Mouse (Mus musculus) hindbrain, embryonic 13.5 days (tissue): ENCODE data around the gene Hist1h2ad. TPM values are rescaled to one million over a fixed set of nuclear protein-coding genes. Genes with fewer than 3 reads are reported as not detected.
"Not testable (repeated sequence)": the region's sequence is repeated elsewhere in the genome, so short reads cannot be mapped to it uniquely, and the experiment has no call there.

ENCODE experiments used
- ATAC-seq: fragments of 200-750 bp; cut with Nextera tagmentation; 2 replicates; pipeline ENCODE4 v1.8.0; 2017; ENCODE audit warnings: moderate TSS enrichment; ENCODE audit not compliant: low FRiP score
- H3K27ac ChIP-seq: fragments of 300-500 bp; sonication (generic); 2 replicates; pipeline ENCODE4 v1.5.1; 2015; ENCODE audit warnings: inconsistent platforms, mild to moderate bottlenecking, moderate library complexity
- H3K27me3 ChIP-seq: fragments of 300-500 bp; sonication (generic); 2 replicates; pipeline ENCODE4 v1.6.1; 2015; ENCODE audit warnings: mild to moderate bottlenecking, inconsistent platforms
- H3K36me3 ChIP-seq: fragments of 300-500 bp; sonication (generic); 2 replicates; pipeline ENCODE4 v1.6.1; 2015; ENCODE audit warnings: mild to moderate bottlenecking, inconsistent platforms
- H3K4me1 ChIP-seq: fragments of 300-500 bp; sonication (generic); replicated peaks from 2 replicates; pipeline ENCODE4 v1.6.1; 2015; ENCODE audit warnings: inconsistent platforms
- H3K4me2 ChIP-seq: fragments of 300-500 bp; sonication (generic); 2 replicates; pipeline ENCODE4 v1.6.1; 2015; ENCODE audit warnings: inconsistent platforms, mild to moderate bottlenecking, moderate library complexity
- H3K4me3 ChIP-seq: fragments of 300-500 bp; sonication (generic); 2 replicates; pipeline ENCODE4 v1.5.1; 2015; ENCODE audit warnings: mild to moderate bottlenecking, inconsistent platforms
- H3K9ac ChIP-seq: fragments of 300-500 bp; sonication (generic); 2 replicates; pipeline ENCODE4 v1.6.1; 2015; ENCODE audit warnings: mild to moderate bottlenecking, inconsistent platforms
- H3K9me3 ChIP-seq: fragments of 300-500 bp; sonication (generic); 2 replicates; pipeline ENCODE4 v1.6.1; 2016; ENCODE audit warnings: inconsistent platforms
- WGBS: fragments of 180-500 bp; shearing (Covaris S2); methylation state at CpG from one replicate; pipeline ENCODE4 v1.1.7; 2015; 5-methylcytosine and 5-hydroxymethylcytosine counted together
- polyA plus RNA-seq: library from polyadenylated mRNA; unstranded; fragments of >200 nt; fragmentation: Nextera tagmentation; extraction: Ambion mirVana; gene quantifications from 2 replicates; pipeline ENCODE4 v1.2.1, GENCODE M21; 2015

Gene Hist1h2ad
- polyA plus RNA-seq, 1 experiment from 2014 or later = 0.61 TPM

DNA sequence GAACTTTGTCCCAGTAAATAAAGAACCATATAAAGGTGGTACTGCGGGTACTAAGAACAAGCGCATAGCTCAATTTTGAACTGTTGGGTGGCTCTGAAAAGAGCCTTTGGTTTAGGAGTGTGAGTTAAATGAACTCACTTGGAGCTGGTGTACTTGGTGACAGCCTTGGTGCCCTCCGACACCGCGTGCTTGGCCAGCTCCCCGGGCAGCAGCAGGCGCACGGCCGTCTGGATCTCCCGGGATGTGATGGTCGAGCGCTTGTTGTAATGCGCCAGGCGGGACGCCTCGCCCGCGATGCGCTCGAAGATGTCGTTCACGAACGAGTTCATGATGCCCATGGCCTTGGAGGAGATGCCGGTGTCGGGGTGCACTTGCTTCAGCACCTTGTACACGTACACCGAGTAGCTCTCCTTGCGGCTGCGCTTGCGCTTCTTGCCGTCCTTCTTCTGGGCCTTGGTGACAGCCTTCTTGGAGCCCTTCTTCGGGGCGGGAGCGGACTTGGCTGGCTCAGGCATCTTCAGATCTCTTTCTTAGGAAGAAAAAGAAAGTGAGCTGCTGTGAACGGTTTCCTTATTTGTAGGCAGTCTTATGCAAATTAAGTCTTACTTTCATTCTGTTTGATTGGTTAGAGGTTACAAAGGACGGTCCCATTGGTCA is 11.4 kb downstream of the Hist1h2ad start:
- peaks cover 32% of the 10 kb centered on the region for H3K4me1 ChIP-seq
- peak overlapping the region; percentile 95 for H3K27ac ChIP-seq
- peak overlapping the region; percentile 82 for H3K4me2 ChIP-seq
- under 1% methylated on average over 33 of the region's 36 CpGs for WGBS
- peak overlapping the region; percentile 47 for H3K4me3 ChIP-seq
- peak; percentile 90 for ATAC-seq
- not testable (repeated sequence) for H3K9me3 ChIP-seq, H3K36me3 ChIP-seq, H3K27me3 ChIP-seq
- H3K9ac ChIP-seq = peak overlapping the region; percentile 80

- H3K27me3 ChIP-seq = no peaks in the 10 kb centered on the region
- H3K4me3 ChIP-seq = peak overlapping the region; percentile 47
- ATAC-seq = no peak
- H3K36me3 ChIP-seq = no peaks in the 10 kb centered on the region
- peak overlapping the region; percentile 55 for H3K9ac ChIP-seq
- H3K27ac ChIP-seq = peak overlapping the region; percentile 81
- H3K4me1 ChIP-seq = peaks cover 32% of the 10 kb centered on the region
- peak overlapping the region; percentile 82 for H3K4me2 ChIP-seq
- WGBS = 2% methylated on average over 22 of the region's 22 CpGs
- H3K9me3 ChIP-seq = no peaks in the 10 kb centered on the region
These were observed 12.1 kb downstream of the Hist1h2ad start for GRCm38 (mm10) chr13:23586099-23586939.

DNA sequence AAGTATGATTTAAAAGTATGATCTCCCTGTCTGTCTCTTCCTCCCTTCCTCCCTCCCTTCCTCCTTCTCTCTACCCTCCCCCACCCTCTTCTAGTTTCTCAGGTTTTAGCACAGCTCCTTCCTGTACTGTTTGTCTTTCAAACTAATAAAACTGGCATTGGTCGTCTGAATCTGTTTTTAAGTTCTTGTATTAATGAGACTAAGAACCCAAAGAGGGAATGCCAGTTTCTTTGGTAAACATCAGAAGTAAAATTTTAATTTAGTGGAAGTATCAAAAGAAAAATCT is 12.7 kb downstream of the Hist1h2ad start:
- peak overlapping the region; percentile 0; the same call in 1 of the 2 replicates for H3K27ac ChIP-seq
- no peaks in the 10 kb centered on the region for H3K9me3 ChIP-seq
- peak overlapping the region; percentile 47 for H3K4me3 ChIP-seq
- 9% methylated on average over 1 of the region's 1 CpGs for WGBS
- H3K27me3 ChIP-seq = no peaks in the 10 kb centered on the region
- peaks cover 29% of the 10 kb centered on the region for H3K4me1 ChIP-seq
- no peak for ATAC-seq
- H3K9ac ChIP-seq = peak overlapping the region; percentile 55
- no peaks in the 10 kb centered on the region for H3K36me3 ChIP-seq
- H3K4me2 ChIP-seq = peak overlapping the region; percentile 82

DNA sequence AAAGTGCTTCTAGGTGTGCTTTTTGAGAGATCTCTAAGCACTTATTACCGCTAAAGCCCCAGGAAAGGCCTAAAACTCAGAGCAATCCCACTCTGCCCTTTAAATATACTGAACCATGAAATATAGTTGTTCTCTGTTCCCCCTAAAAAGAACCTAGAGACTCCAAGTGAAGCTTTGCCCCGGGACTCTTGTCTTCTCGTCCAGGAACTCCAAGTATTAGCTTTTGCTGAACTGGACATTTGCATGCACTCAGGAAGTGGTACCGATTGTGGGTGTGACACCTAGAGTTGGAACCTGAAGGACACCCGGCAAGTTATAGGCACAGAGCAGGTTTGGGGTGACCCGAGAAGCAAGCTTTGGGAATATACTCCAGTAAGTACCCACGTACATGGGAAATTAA is 17.0 kb downstream of the Hist1h2ad start:
- WGBS = 94% methylated on average over 7 of the region's 7 CpGs
- H3K9ac ChIP-seq = no peak overlapping the region

GRCm38 (mm10) chr13:23591886-23592285 is 17.7 kb downstream of the Hist1h2ad start:
- not testable (repeated sequence) for H3K27ac ChIP-seq, H3K4me2 ChIP-seq, H3K9me3 ChIP-seq, H3K9ac ChIP-seq, H3K27me3 ChIP-seq, H3K4me3 ChIP-seq, ATAC-seq, H3K36me3 ChIP-seq, H3K4me1 ChIP-seq
- 90% methylated on average over 7 of the region's 7 CpGs for WGBS

More for the DNA sequence above, 17.0 kb downstream of the Hist1h2ad start:
- H3K36me3 ChIP-seq = no peaks in the 10 kb centered on the region
- no peak overlapping the region for H3K27ac ChIP-seq
- no peaks in the 10 kb centered on the region for H3K27me3 ChIP-seq
- H3K4me1 ChIP-seq = peaks cover 6% of the 10 kb centered on the region
- H3K9me3 ChIP-seq = no peaks in the 10 kb centered on the region
- no peak overlapping the region for H3K4me3 ChIP-seq
- no peak overlapping the region for H3K4me2 ChIP-seq
- ATAC-seq = no peak

DNA sequence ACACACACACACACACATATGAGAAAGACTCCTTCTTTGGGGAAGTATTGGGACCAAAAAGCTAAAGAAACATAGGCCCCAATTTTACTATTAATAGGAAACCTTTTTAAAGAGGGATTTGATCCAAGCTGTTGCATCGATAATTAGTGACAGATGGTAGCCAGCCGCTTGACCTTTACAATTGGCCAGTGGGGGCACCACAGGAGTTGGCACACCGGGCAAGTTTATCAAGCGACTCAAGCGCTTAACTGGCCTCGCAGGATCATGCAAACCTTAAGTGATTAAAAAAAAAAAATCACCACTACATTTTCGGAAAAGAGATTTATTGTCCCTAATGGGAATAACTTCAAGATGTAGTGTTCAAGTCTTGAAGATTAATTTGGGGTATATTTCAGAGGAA is 18.4 kb downstream of the Hist1h2ad start:
- no peaks in the 10 kb centered on the region for H3K36me3 ChIP-seq
- H3K9ac ChIP-seq = no peak overlapping the region
- ATAC-seq = no peak
- H3K4me1 ChIP-seq = no peaks in the 10 kb centered on the region
- H3K9me3 ChIP-seq = no peaks in the 10 kb centered on the region
- H3K27me3 ChIP-seq = no peaks in the 10 kb centered on the region
- H3K4me2 ChIP-seq = no peak overlapping the region
- no peak overlapping the region for H3K27ac ChIP-seq
- no peak overlapping the region for H3K4me3 ChIP-seq
- WGBS = 90% methylated on average over 7 of the region's 7 CpGs

DNA sequence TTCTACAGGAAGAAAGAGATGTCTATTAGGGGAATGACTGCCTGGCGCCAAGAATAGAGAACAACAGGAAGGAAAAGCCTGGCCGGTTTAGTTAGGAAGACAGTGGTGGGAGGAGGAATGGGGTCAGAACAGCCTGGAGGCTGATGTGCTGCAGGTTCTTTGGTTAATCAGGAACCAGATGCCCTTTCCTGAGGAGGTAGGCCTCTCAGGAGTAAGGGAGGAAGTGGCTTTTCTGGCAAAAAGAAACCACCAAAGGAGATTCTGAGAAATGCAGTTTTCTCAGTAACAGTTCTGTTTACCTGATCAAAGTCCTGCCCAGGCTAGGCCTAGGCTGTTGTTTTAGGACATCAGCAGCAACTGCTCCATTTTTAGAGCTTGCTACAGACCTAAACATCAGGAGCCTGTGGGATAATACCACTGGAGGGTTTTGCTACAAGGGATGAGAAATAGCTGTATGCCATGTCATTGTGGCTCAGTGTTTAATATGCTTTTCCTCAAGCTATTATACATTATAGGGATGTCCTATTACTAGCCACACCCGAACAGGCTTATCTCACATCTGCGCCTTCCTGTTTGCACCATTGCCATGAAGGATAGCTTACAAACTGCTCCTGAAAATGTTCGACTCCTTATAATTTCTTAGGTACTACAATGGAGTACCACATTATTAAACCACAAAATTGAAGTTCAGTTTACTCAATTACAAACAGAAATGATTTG is 19.0 kb downstream of the Hist1h2ad start:
- Histone ChIP-seq H3K4me1 (no peaks in the 10 kb centered on the region), H3K4me3 (no peak overlapping the region), H3K9ac (no peak overlapping the region), H3K27ac (no peak overlapping the region), H3K27me3 (no peaks in the 10 kb centered on the region), H3K9me3 (no peaks in the 10 kb centered on the region), H3K4me2 (no peak overlapping the region), H3K36me3 (no peaks in the 10 kb centered on the region)
- no peak for ATAC-seq
- 88% methylated on average over 5 of the region's 5 CpGs for WGBS

- Histone ChIP-seq H3K9me3 (no peaks in the 10 kb centered on the region), H3K36me3 (no peaks in the 10 kb centered on the region), H3K4me1 (no peaks in the 10 kb centered on the region), H3K9ac (no peak overlapping the region), H3K27ac (no peak overlapping the region), H3K27me3 (no peaks in the 10 kb centered on the region), H3K4me3 (no peak overlapping the region), H3K4me2 (no peak overlapping the region)
- 85% methylated on average over 2 of the region's 2 CpGs for WGBS
- ATAC-seq = no peak
These were observed 21.0 kb downstream of the Hist1h2ad start for GRCm38 (mm10) chr13:23595185-23595584.

DNA sequence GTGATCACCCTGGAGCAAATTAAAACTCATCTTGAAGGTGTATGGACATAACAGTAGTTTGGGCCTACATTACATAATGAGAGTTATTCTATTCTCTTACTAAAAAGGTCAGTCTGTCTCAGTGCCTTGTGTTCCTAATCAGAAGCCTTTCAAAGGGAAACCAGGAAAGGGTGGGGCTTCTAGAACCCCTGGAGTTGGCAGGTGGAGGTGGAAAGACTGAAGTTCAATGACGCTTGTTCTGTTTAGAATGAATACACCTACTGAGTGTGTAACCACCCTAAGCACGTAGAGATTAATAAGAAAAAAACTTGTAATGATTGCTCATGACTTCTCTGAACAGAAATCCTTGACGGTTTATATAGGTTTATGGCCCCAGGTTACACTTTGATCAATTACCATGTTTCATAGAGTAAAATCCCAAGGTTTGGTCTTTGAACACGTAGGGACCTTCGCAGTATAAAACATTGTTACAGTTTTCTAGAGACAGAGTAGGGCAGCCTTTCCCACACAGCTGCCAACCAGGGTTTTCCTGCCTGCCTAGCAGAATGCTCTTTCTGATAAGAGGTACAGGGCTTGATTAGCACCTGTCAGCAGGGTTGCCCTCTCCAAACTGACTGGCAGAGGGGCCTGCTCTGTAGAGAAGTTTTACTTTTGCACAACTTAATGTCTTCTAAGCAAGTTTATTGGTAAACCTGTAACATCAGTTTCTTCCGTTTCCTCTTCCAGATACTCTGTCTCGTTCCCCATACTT is 21.6 kb downstream of the Hist1h2ad start:
- ATAC-seq = no peak
- Histone ChIP-seq H3K27ac (no peak overlapping the region), H3K36me3 (no peaks in the 10 kb centered on the region), H3K4me2 (no peak overlapping the region), H3K4me1 (no peaks in the 10 kb centered on the region), H3K9me3 (no peaks in the 10 kb centered on the region), H3K9ac (no peak overlapping the region), H3K27me3 (no peaks in the 10 kb centered on the region), H3K4me3 (no peak overlapping the region)
- WGBS = 86% methylated on average over 7 of the region's 7 CpGs

- 8% methylated on average over 9 of the region's 9 CpGs for WGBS
- Histone ChIP-seq H3K4me3 (no peak overlapping the region), H3K27ac (no peak overlapping the region), H3K36me3 (no peaks in the 10 kb centered on the region), H3K9ac (no peak overlapping the region), H3K27me3 (no peaks in the 10 kb centered on the region), H3K9me3 (no peaks in the 10 kb centered on the region), H3K4me2 (no peak overlapping the region), H3K4me1 (no peaks in the 10 kb centered on the region)
- no peak for ATAC-seq
These were observed 23.8 kb downstream of the Hist1h2ad start for GRCm38 (mm10) chr13:23597957-23598356.

GRCm38 (mm10) chr13:23603182-23603699 is 29.1 kb downstream of the Hist1h2ad start:
- H3K9ac ChIP-seq = no peak overlapping the region
- no peak overlapping the region for H3K27ac ChIP-seq
- H3K27me3 ChIP-seq = no peaks in the 10 kb centered on the region
- H3K4me3 ChIP-seq = no peak overlapping the region
- no peak for ATAC-seq
- 86% methylated on average over 7 of the region's 7 CpGs for WGBS
- no peaks in the 10 kb centered on the region for H3K4me1 ChIP-seq
- H3K9me3 ChIP-seq = no peaks in the 10 kb centered on the region
- no peaks in the 10 kb centered on the region for H3K36me3 ChIP-seq
- no peak overlapping the region for H3K4me2 ChIP-seq

- Histone ChIP-seq H3K9me3 (no peaks in the 10 kb centered on the region), H3K27me3 (no peaks in the 10 kb centered on the region), H3K4me3 (no peak overlapping the region), H3K36me3 (no peaks in the 10 kb centered on the region), H3K9ac (no peak overlapping the region), H3K27ac (no peak overlapping the region), H3K4me2 (no peak overlapping the region), H3K4me1 (no peaks in the 10 kb centered on the region)
- WGBS = 91% methylated on average over 3 of the region's 3 CpGs
- no peak for ATAC-seq
These were observed 30.3 kb downstream of the Hist1h2ad start for GRCm38 (mm10) chr13:23604452-23604851.
